Mouse (Mus musculus) liver, embryonic 18 days (tissue): ENCODE results near the gene Cd22. TPM values are rescaled to one million over a fixed set of nuclear protein-coding genes. Genes with fewer than 3 reads are reported as not detected.

Experiments
- polyA plus RNA-seq: library from polyadenylated mRNA; depleted of rRNA; stranded (reverse); fragments of >200 nt; gene quantifications from 2 replicates; pipeline ENCODE4 v1.2.3, GENCODE M21; 2012; rRNA removed

The Cd22 gene
- 3.4 and 4.7 TPM in 2 replicates for polyA plus RNA-seq

GRCm38 (mm10) chr7:30880176-30880575 lies at the start of gene Cd22:
TSS of gene Cd22 (minus strand) at chr7:30880342.

GRCm38 (mm10) chr7:30924581-30924980 lies 44.4 kb upstream of the Cd22 start, which contains the start of gene Hamp2:
TSS of gene Hamp2 (minus strand) at chr7:30924681.

GRCm38 (mm10) chr7:30914732-30915131 lies 34.6 kb upstream of the Cd22 start, which contains the start of gene Mag:
TSS of gene Mag (minus strand) at chr7:30914873.

GRCm38 (mm10) chr7:30861464-30861863 lies 18.7 kb downstream of the Cd22 start, which contains the start of gene Ffar1:
TSS of gene Ffar1 (minus strand) at chr7:30861564.

GRCm38 (mm10) chr7:30856078-30856477 lies 24.1 kb downstream of the Cd22 start, which contains the start of gene Ffar3:
TSS of gene Ffar3 (minus strand) at chr7:30856178.

GRCm38 (mm10) chr7:30823675-30824074 lies 56.5 kb downstream of the Cd22 start, which contains the start of gene Ffar2:
TSS of gene Ffar2 (minus strand) at chr7:30823775.

Other genes starting within 250 kb of the Cd22 start
- not detected in 2 replicates for gene Etv2, start 244.5 kb downstream of the Cd22 start, polyA plus RNA-seq
- gene Rbm42, start 230.0 kb downstream of the Cd22 start, polyA plus RNA-seq = 21.2 and 21.7 TPM in 2 replicates
- 13.8 and 14.4 TPM in 2 replicates for gene Haus5, start 215.3 kb downstream of the Cd22 start, polyA plus RNA-seq
- not detected in 2 replicates for gene Pmis2, start 208.7 kb downstream of the Cd22 start, polyA plus RNA-seq
- gene 2200002J24Rik, start 181.4 kb downstream of the Cd22 start, polyA plus RNA-seq = 0.24 and 0.43 TPM in 2 replicates
- 2.5 and 3.2 TPM in 2 replicates for gene Atp4a, start 168.1 kb downstream of the Cd22 start, polyA plus RNA-seq
- 82.8 and 85.1 TPM in 2 replicates for gene Tmem147, start 150.8 kb downstream of the Cd22 start, polyA plus RNA-seq
- 0.06 TPM in 1 of 2 replicates, not detected in the other for gene Gapdhs, start 136.7 kb downstream of the Cd22 start, polyA plus RNA-seq
- gene Sbsn, start 128.9 kb downstream of the Cd22 start, polyA plus RNA-seq = 0.99 and 1.0 TPM in 2 replicates
- 1.4 and 1.5 TPM in 2 replicates for gene Dmkn, start 116.6 kb downstream of the Cd22 start, polyA plus RNA-seq
- 0.16 and 1.4 TPM in 2 replicates for gene Krtdap, start 92.4 kb downstream of the Cd22 start, polyA plus RNA-seq
- 1.4 and 1.7 TPM in 2 replicates for gene Ffar2, start 56.6 kb downstream of the Cd22 start, polyA plus RNA-seq
- gene Ffar3, start 24.2 kb downstream of the Cd22 start, polyA plus RNA-seq = not detected in 2 replicates
- 0.06 and 0.07 TPM in 2 replicates for gene Ffar1, start 18.8 kb downstream of the Cd22 start, polyA plus RNA-seq
- 0.32 and 0.35 TPM in 2 replicates for gene Mag, start 34.5 kb upstream of the Cd22 start, polyA plus RNA-seq
- gene Hamp2, start 44.3 kb upstream of the Cd22 start, polyA plus RNA-seq = not detected in 2 replicates
- gene Hamp, start 63.7 kb upstream of the Cd22 start, polyA plus RNA-seq = 30.9 and 57.5 TPM in 2 replicates
- 47.1 and 50.1 TPM in 2 replicates for gene Usf2, start 76.5 kb upstream of the Cd22 start, polyA plus RNA-seq
- 31.7 and 32.1 TPM in 2 replicates for gene Lsr, start 93.1 kb upstream of the Cd22 start, polyA plus RNA-seq
- 4.2 and 4.8 TPM in 2 replicates for gene Fam187b, start 93.4 kb upstream of the Cd22 start, polyA plus RNA-seq
- gene Fxyd5, start 162.1 kb upstream of the Cd22 start, polyA plus RNA-seq = 21.8 and 22.9 TPM in 2 replicates
- 0.53 and 0.70 TPM in 2 replicates for gene Fxyd7, start 171.1 kb upstream of the Cd22 start, polyA plus RNA-seq
- gene Fxyd1, start 176.9 kb upstream of the Cd22 start, polyA plus RNA-seq = 186 and 200 TPM in 2 replicates
- gene Lgi4, start 179.0 kb upstream of the Cd22 start, polyA plus RNA-seq = 0.21 and 0.23 TPM in 2 replicates
- 0.85 and 1.2 TPM in 2 replicates for gene Fxyd3, start 196.4 kb upstream of the Cd22 start, polyA plus RNA-seq
- 217 and 233 TPM in 2 replicates for gene Hpn, start 234.9 kb upstream of the Cd22 start, polyA plus RNA-seq
- gene Scn1b, start 246.7 kb upstream of the Cd22 start, polyA plus RNA-seq = 2.8 and 3.3 TPM in 2 replicates